Mouse (Mus musculus): ENCODE results near the gene Snx18. TPM values are rescaled to one million over a fixed set of nuclear protein-coding genes. Genes with fewer than 3 reads are reported as not detected.

Gene Snx18
- polyA plus RNA-seq, 1 experiment: 28.6 TPM

DNA sequence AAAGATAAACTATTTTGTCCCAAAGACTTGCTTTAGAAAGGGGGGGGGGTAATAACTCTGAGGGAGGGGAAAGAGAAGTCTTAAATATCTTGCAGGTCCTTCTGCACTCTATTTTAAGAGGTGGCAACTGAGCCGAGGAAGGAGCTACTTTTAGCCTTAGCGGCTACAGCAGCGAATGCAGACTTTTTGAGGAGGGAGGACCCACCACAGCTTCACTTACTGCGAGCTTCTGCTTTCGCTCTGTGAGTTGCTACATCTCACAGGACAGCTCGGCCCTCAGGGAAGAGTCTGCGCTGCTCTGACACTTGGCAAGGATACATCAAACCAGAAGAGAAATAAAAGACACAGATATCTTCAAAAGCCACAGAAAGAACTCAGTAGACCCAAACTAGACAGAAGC, 38.8 kb upstream of the Snx18 start:
- H3K27me3 ChIP-seq (ENCODE audit: control insufficient read depth, insufficient read depth, insufficient read length): no peaks in the 10 kb centered on the region
- no peak overlapping the region for H3K4me3 ChIP-seq (ENCODE audit: insufficient read depth, poor library complexity, severe bottlenecking)
- TF ChIP-seq CTCF (IDR thresholded peaks at IDR 0.05; ENCODE audit: control insufficient read depth, insufficient read depth, insufficient read length): no peak
- no peak for TF ChIP-seq MYOG (IDR thresholded peaks at IDR 0.05; ENCODE audit: control insufficient read depth, extremely low read depth, insufficient read length)
- TF ChIP-seq FOSL1 (IDR thresholded peaks at IDR 0.05; ENCODE audit: insufficient read depth, low read length, poor library complexity, severe bottlenecking): no peak
- no peak for TF ChIP-seq MYOD1 (IDR thresholded peaks at IDR 0.05; ENCODE audit: control insufficient read depth, insufficient read length, low read depth)
- TF ChIP-seq CEBPB (IDR thresholded peaks at IDR 0.05; ENCODE audit: low read depth): no peak
- no peak for TF ChIP-seq MAX (IDR thresholded peaks at IDR 0.05)
- no peak for TF ChIP-seq USF1 (IDR thresholded peaks at IDR 0.05; ENCODE audit: low read depth)
- no peaks in the 10 kb centered on the region for H3K36me3 ChIP-seq (ENCODE audit: control insufficient read depth, insufficient read depth)
- H3K79me3 ChIP-seq (ENCODE audit: low read depth): no peaks in the 10 kb centered on the region
- H3ac ChIP-seq (ENCODE audit: control insufficient read depth, insufficient read length, low read depth): no peak overlapping the region
- no peaks in the 10 kb centered on the region for H3K79me2 ChIP-seq (ENCODE audit: control insufficient read depth, insufficient read depth)

DNA sequence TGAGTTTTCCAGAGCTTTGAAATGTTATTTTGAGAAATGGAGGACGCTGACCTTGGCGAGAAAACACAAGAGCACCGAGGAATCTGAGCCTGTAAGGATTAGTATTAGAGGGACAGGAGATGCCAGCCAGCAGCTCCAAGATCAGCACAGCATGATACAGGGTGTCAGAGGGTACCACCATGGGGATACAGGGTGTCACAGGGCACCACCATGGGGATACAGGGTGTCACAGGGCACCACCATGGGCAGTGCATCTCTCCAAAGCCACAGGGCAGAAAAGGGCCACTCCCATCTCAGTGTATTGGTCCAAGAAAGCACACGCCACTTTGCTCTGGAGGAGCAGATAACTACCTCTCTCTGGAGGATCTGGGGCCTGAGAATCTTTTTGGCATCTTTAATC, 38.3 kb upstream of the Snx18 start:
- Histone ChIP-seq H3K27me3 (ENCODE audit: control insufficient read depth, insufficient read depth, insufficient read length) (no peaks in the 10 kb centered on the region), H3K79me2 (ENCODE audit: control insufficient read depth, insufficient read depth) (no peaks in the 10 kb centered on the region), H3K4me3 (ENCODE audit: insufficient read depth, poor library complexity, severe bottlenecking) (no peak overlapping the region), H3K36me3 (ENCODE audit: control insufficient read depth, insufficient read depth) (no peaks in the 10 kb centered on the region), H3K79me3 (ENCODE audit: low read depth) (no peaks in the 10 kb centered on the region), H3ac (ENCODE audit: control insufficient read depth, insufficient read length, low read depth) (no peak overlapping the region)
- TF ChIP-seq MYOD1 (IDR thresholded peaks at IDR 0.05; ENCODE audit: control insufficient read depth, insufficient read length, low read depth): no peak
- TF ChIP-seq CTCF (IDR thresholded peaks at IDR 0.05; ENCODE audit: control insufficient read depth, insufficient read depth, insufficient read length): no peak
- TF ChIP-seq CEBPB (IDR thresholded peaks at IDR 0.05; ENCODE audit: low read depth): no peak
- TF ChIP-seq FOSL1 (IDR thresholded peaks at IDR 0.05; ENCODE audit: insufficient read depth, low read length, poor library complexity, severe bottlenecking): no peak
- TF ChIP-seq USF1 (IDR thresholded peaks at IDR 0.05; ENCODE audit: low read depth): no peak
- TF ChIP-seq MYOG (IDR thresholded peaks at IDR 0.05; ENCODE audit: control insufficient read depth, extremely low read depth, insufficient read length): no peak
- no peak for TF ChIP-seq MAX (IDR thresholded peaks at IDR 0.05)

DNA sequence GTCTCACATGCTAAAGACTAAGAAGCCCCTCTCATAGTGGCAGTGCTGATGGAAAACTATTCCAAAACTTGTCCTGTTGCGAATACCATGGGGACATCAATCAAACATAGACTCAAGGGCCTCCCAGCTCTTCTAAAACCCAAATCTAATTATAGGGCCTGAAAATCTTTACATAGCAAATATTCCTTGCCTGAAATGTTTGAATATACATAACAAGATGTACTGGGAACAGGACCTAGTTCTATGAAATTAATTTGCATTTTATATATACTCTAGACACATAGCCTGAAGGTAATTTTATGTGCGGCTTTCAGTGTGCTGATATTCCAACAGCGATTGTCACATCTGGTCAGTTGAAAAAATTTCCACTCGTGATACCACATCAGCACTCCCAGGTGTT, 37.1 kb upstream of the Snx18 start:
- Histone ChIP-seq H3K4me3 (ENCODE audit: insufficient read depth, poor library complexity, severe bottlenecking) (no peak overlapping the region), H3ac (ENCODE audit: control insufficient read depth, insufficient read length, low read depth) (no peak overlapping the region)
- no peak for TF ChIP-seq MYOD1 (IDR thresholded peaks at IDR 0.05; ENCODE audit: control insufficient read depth, insufficient read length, low read depth)
- no peak for TF ChIP-seq USF1 (IDR thresholded peaks at IDR 0.05; ENCODE audit: low read depth)
- TF ChIP-seq MAX (IDR thresholded peaks at IDR 0.05): no peak
- no peak for TF ChIP-seq CEBPB (IDR thresholded peaks at IDR 0.05; ENCODE audit: low read depth)
- no peak for TF ChIP-seq FOSL1 (IDR thresholded peaks at IDR 0.05; ENCODE audit: insufficient read depth, low read length, poor library complexity, severe bottlenecking)
- no peak for TF ChIP-seq CTCF (IDR thresholded peaks at IDR 0.05; ENCODE audit: control insufficient read depth, insufficient read depth, insufficient read length)
- no peak for TF ChIP-seq MYOG (IDR thresholded peaks at IDR 0.05; ENCODE audit: control insufficient read depth, extremely low read depth, insufficient read length)

DNA sequence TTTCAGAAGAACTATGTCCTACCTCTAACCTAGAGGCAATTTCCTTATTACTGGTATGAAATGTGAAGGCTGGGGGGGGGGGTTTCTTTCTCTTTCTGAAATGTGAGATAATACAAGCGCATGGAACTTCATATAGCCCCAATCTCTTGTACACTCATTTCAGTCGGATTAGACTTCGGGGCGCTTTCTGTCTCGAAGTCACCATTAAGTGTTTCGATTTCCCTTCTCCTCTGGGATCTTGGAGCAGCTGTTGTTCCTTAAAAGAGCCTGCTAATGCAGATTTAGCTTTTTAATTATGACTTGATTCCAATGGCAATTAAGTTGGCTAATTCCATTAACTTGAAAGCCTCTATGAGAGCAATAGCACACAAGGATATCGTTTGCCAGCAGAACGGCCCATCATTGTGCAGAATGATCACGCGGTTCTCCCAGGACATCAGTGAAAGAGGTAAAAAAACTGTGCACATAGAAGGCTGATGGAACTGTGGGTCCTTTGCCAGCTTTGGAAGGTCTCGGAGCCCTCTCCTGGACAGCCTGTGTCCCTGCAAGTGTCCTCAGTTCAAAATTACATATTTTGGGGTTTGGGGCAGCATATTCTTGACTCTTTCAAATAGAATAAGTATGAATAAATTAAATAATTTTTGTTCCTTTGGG, 22.7 kb upstream of the Snx18 start:
- Histone ChIP-seq H3K79me2 (ENCODE audit: control insufficient read depth, insufficient read depth) (no peaks in the 10 kb centered on the region), H3K79me3 (ENCODE audit: low read depth) (no peaks in the 10 kb centered on the region), H3ac (ENCODE audit: control insufficient read depth, insufficient read length, low read depth) (no peak overlapping the region), H3K27me3 (ENCODE audit: control insufficient read depth, insufficient read depth, insufficient read length) (no peaks in the 10 kb centered on the region), H3K36me3 (ENCODE audit: control insufficient read depth, insufficient read depth) (no peaks in the 10 kb centered on the region), H3K4me3 (ENCODE audit: insufficient read depth, poor library complexity, severe bottlenecking) (no peak overlapping the region)
- peak; percentile 18 for TF ChIP-seq CTCF (IDR thresholded peaks at IDR 0.05; ENCODE audit: control insufficient read depth, insufficient read depth, insufficient read length)
- no peak for TF ChIP-seq USF1 (IDR thresholded peaks at IDR 0.05; ENCODE audit: low read depth)

More for the DNA sequence above, 37.1 kb upstream of the Snx18 start:
- H3K36me3 ChIP-seq (ENCODE audit: control insufficient read depth, insufficient read depth): no peaks in the 10 kb centered on the region
- H3K79me2 ChIP-seq (ENCODE audit: control insufficient read depth, insufficient read depth): no peaks in the 10 kb centered on the region
- H3K79me3 ChIP-seq (ENCODE audit: low read depth): no peaks in the 10 kb centered on the region
- no peaks in the 10 kb centered on the region for H3K27me3 ChIP-seq (ENCODE audit: control insufficient read depth, insufficient read depth, insufficient read length)

DNA sequence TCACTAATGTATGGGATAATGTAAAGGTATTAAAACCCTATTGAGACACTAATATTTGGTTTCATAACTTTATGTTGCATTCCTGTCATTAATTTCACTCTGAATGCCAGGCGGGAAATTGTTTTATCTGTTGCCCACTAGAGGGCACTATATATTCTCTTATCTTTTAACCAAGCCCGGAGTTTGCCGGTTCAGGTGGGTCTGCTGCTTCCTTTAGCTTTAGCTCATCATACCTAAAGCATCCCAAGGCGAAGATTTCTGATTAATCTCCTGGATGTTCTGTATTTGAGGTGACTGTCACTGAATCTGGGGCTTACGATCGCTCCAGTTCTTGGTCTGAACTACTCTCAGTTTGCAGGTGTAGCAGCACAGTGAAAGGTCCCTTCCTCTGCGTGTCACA, 20.6 kb upstream of the Snx18 start:
- Histone ChIP-seq H3K79me3 (ENCODE audit: low read depth) (no peaks in the 10 kb centered on the region), H3K4me3 (ENCODE audit: insufficient read depth, poor library complexity, severe bottlenecking) (no peak overlapping the region), H3K36me3 (ENCODE audit: control insufficient read depth, insufficient read depth) (no peaks in the 10 kb centered on the region), H3K79me2 (ENCODE audit: control insufficient read depth, insufficient read depth) (no peaks in the 10 kb centered on the region), H3ac (ENCODE audit: control insufficient read depth, insufficient read length, low read depth) (no peak overlapping the region), H3K27me3 (ENCODE audit: control insufficient read depth, insufficient read depth, insufficient read length) (no peaks in the 10 kb centered on the region)
- TF ChIP-seq FOSL1 (IDR thresholded peaks at IDR 0.05; ENCODE audit: insufficient read depth, low read length, poor library complexity, severe bottlenecking): no peak
- no peak for TF ChIP-seq CEBPB (IDR thresholded peaks at IDR 0.05; ENCODE audit: low read depth)
- no peak for TF ChIP-seq MYOD1 (IDR thresholded peaks at IDR 0.05; ENCODE audit: control insufficient read depth, insufficient read length, low read depth)
- no peak for TF ChIP-seq MAX (IDR thresholded peaks at IDR 0.05)
- no peak for TF ChIP-seq USF1 (IDR thresholded peaks at IDR 0.05; ENCODE audit: low read depth)
- TF ChIP-seq CTCF (IDR thresholded peaks at IDR 0.05; ENCODE audit: control insufficient read depth, insufficient read depth, insufficient read length): no peak
- TF ChIP-seq MYOG (IDR thresholded peaks at IDR 0.05; ENCODE audit: control insufficient read depth, extremely low read depth, insufficient read length): no peak

DNA sequence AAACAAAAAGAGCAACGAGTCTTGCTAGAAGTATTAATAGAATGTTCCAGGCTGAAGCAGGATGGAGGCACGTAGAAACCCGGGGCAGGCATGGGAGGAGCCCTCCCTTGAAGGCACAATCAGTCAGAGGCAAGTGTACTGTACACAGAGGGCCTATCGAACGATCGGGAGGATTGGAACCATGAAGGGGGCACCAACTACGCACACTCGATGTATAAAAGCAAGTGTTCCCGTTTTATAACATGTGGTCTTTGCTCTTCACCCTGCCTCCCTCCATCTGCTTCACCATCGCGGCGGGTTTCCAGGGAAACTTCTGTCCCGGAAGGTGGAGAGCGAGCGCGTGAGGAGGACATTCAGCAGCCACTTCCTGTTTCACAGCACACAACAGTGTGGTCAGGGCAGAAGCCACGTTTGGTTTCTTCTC, 17.4 kb upstream of the Snx18 start:
- H3K79me3 ChIP-seq (ENCODE audit: low read depth): no peaks in the 10 kb centered on the region
- H3K79me2 ChIP-seq (ENCODE audit: control insufficient read depth, insufficient read depth): no peaks in the 10 kb centered on the region
- H3ac ChIP-seq (ENCODE audit: control insufficient read depth, insufficient read length, low read depth): no peak overlapping the region
- H3K4me3 ChIP-seq (ENCODE audit: insufficient read depth, poor library complexity, severe bottlenecking): no peak overlapping the region
- no peaks in the 10 kb centered on the region for H3K36me3 ChIP-seq (ENCODE audit: control insufficient read depth, insufficient read depth)
- TF ChIP-seq CTCF (IDR thresholded peaks at IDR 0.05; ENCODE audit: control insufficient read depth, insufficient read depth, insufficient read length) (no peak), USF1 (IDR thresholded peaks at IDR 0.05; ENCODE audit: low read depth) (no peak), CEBPB (IDR thresholded peaks at IDR 0.05; ENCODE audit: low read depth) (no peak), FOSL1 (IDR thresholded peaks at IDR 0.05; ENCODE audit: insufficient read depth, low read length, poor library complexity, severe bottlenecking) (no peak), MYOG (IDR thresholded peaks at IDR 0.05; ENCODE audit: control insufficient read depth, extremely low read depth, insufficient read length) (no peak), MYOD1 (IDR thresholded peaks at IDR 0.05; ENCODE audit: control insufficient read depth, insufficient read length, low read depth) (no peak), MAX (IDR thresholded peaks at IDR 0.05) (no peak)
- no peaks in the 10 kb centered on the region for H3K27me3 ChIP-seq (ENCODE audit: control insufficient read depth, insufficient read depth, insufficient read length)
